Mouse (Mus musculus): Measurements from ENCODE around the gene Mus81.

GRCm38 (mm10) chr19:5445747-5446146, 42.5 kb downstream of the Mus81 start:
- TF ChIP-seq POLR2A (IDR thresholded peaks at IDR 0.05; ENCODE audit: low read depth, low read length), result no peak
- no peak for TF ChIP-seq CTCF (IDR thresholded peaks at IDR 0.05; ENCODE audit: extremely low read depth, insufficient read depth, insufficient read length, insufficient replicate concordance)
